Mouse (Mus musculus): ENCODE measurements around the gene Nckipsd. TPM values are rescaled to one million over a fixed set of nuclear protein-coding genes. Genes with fewer than 3 reads are reported as not detected.

Gene Nckipsd
- polyA plus RNA-seq, 1 experiment from 2014 or later, result 12.2 TPM

DNA sequence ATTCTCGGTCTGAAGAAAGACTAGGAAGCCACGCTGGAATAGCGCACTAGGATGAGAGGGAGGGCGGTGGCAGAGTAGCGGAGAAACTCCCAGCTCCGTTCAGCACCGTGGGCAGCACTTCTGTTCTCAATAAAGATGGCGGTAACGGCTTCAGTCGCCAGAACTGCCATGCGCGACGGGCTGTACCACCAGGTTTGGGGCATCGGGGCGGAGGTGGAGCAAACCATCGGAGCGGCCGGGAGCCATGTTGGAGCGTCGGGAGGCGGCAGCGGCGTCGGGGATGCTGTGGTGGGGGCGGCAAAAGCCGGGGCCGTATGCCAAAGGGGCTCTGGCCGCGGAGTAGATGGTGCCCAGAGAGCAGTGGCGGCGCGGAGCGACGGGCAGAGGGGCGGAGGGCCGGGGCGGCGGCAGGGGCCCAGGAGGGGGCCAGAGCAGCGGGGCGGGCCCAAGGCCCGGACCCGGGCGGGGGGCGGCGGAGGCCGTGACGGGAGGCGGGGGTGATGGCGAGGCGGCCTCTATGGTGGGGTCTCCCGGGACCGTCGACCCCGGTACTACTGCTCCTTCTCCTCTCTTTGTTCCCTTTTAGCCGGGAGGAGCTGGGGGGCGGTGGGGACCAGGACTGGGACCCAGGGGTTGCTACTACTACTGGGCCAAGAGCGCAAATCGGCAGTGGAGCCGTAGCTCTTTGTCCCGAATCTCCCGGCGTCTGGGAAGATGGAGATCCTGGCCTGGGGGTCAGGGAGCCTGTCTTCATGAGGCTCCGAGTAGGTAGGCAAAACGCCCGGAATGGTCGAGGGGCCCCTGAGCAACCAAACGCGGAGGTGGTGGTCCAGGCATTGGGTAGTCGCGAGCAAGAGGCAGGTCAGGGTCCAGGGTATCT is 17.9 kb downstream of the Nckipsd start, which contains the start of gene Celsr3:
Celsr3 (plus strand) TSS at position 501 of the 880 bp plus-strand sequence.
- peaks cover 80% of the 10 kb centered on the region for H3K27me3 ChIP-seq (replicated peaks; ENCODE audit: control insufficient read depth, insufficient read depth, low read length)
- H3K4me1 ChIP-seq (ENCODE audit: control insufficient read depth, insufficient read depth, low read length), result peaks cover 12% of the 10 kb centered on the region; the same call in 1 of the 2 replicates
- no peak within 1 kb of the TSS for H3K9ac ChIP-seq (ENCODE audit: low read depth, low read length)
- H3K36me3 ChIP-seq (ENCODE audit: control insufficient read depth, insufficient read depth, low read length), result no peaks in the 10 kb centered on the region
- H3K4me3 ChIP-seq (ENCODE audit: low read depth, low read length), result peak within 1 kb of the TSS; percentile 44
- 2% methylated on average over 43 of the region's 70 CpGs for WGBS
- no peaks in the 10 kb centered on the region for H3K9me3 ChIP-seq (ENCODE audit: control insufficient read depth, low read length)
- ATAC-seq (ENCODE audit: low read depth), result peak; percentile 67
- DNase-seq (ENCODE audit: low spot score), result peak; percentile 93
- H3K27ac ChIP-seq (replicated peaks; ENCODE audit: low read depth, low read length), result no peak within 1 kb of the TSS
- H3K4me2 ChIP-seq (ENCODE audit: low read depth, low read length), result peak within 1 kb of the TSS; percentile 83

DNA sequence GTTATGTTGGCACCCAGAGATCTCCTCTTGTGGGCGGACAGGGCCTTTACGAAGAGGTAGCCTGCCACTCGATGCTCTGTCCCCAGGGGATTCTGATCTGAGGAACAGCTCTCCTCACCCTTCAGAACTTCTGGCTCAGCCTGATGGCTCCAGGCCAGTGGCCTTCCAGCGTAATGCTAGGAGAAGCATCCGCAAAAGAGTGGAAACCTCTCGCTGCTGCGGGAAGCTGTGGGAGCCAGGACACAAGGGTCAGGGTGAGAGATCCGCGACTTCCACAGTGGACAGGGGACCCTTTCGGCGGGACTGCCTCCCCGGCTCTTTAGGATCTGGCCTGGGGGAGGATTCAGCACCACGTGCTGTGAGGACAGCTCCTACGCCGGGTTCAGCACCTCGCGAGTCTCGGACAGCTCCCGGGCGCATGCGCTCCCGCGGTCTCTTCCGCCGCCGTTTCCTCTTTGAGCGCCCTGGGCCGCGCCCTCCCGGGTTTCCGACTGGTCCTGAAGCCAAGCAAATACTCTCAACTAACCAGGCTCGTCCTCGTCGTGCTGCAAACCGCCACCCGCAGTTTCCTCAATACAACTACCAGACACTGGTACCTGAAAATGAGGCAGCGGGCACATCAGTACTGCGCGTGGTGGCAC is 18.7 kb downstream of the Nckipsd start:
- H3K27me3 ChIP-seq (replicated peaks; ENCODE audit: control insufficient read depth, insufficient read depth, low read length), result peaks cover 87% of the 10 kb centered on the region
- peak overlapping the region; percentile 44 for H3K4me3 ChIP-seq (ENCODE audit: low read depth, low read length)
- ATAC-seq (ENCODE audit: low read depth) (peak; percentile 23; the same call in 1 of the 2 replicates), DNase-seq (ENCODE audit: low spot score) (peak; percentile 69)
- WGBS, result 3% methylated on average over 31 of the region's 39 CpGs
- H3K9me3 ChIP-seq (ENCODE audit: control insufficient read depth, low read length), result no peaks in the 10 kb centered on the region
- H3K27ac ChIP-seq (replicated peaks; ENCODE audit: low read depth, low read length), result no peak overlapping the region
- peaks cover 15% of the 10 kb centered on the region; the same call in 1 of the 2 replicates for H3K4me1 ChIP-seq (ENCODE audit: control insufficient read depth, insufficient read depth, low read length)
- no peak overlapping the region for H3K9ac ChIP-seq (ENCODE audit: low read depth, low read length)
- H3K4me2 ChIP-seq (ENCODE audit: low read depth, low read length), result peak overlapping the region; percentile 83
- no peaks in the 10 kb centered on the region for H3K36me3 ChIP-seq (ENCODE audit: control insufficient read depth, insufficient read depth, low read length)

DNA sequence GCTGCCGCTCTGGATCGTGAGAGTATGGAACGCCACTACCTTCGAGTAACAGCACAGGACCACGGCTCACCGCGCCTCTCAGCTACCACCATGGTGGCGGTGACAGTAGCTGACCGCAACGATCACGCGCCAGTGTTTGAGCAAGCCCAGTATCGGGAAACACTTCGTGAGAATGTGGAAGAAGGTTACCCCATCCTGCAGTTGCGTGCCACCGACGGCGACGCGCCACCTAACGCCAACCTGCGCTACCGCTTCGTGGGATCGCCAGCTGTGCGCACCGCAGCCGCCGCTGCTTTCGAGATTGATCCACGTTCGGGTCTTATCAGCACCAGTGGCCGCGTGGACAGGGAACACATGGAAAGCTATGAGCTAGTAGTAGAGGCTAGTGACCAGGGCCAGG is 19.3 kb downstream of the Nckipsd start:
- H3K4me3 ChIP-seq (ENCODE audit: low read depth, low read length), result peak overlapping the region; percentile 37
- peak overlapping the region; percentile 83 for H3K4me2 ChIP-seq (ENCODE audit: low read depth, low read length)
- 8% methylated on average over 33 of the region's 34 CpGs for WGBS
- ATAC-seq (ENCODE audit: low read depth), result no peak
- DNase-seq (ENCODE audit: low spot score), result no peak
- no peak overlapping the region for H3K27ac ChIP-seq (replicated peaks; ENCODE audit: low read depth, low read length)
- H3K9ac ChIP-seq (ENCODE audit: low read depth, low read length), result no peak overlapping the region
- H3K4me1 ChIP-seq (ENCODE audit: control insufficient read depth, insufficient read depth, low read length), result peaks cover 19% of the 10 kb centered on the region
- no peaks in the 10 kb centered on the region for H3K9me3 ChIP-seq (ENCODE audit: control insufficient read depth, low read length)
- H3K27me3 ChIP-seq (replicated peaks; ENCODE audit: control insufficient read depth, insufficient read depth, low read length), result peaks cover 93% of the 10 kb centered on the region
- no peaks in the 10 kb centered on the region for H3K36me3 ChIP-seq (ENCODE audit: control insufficient read depth, insufficient read depth, low read length)

DNA sequence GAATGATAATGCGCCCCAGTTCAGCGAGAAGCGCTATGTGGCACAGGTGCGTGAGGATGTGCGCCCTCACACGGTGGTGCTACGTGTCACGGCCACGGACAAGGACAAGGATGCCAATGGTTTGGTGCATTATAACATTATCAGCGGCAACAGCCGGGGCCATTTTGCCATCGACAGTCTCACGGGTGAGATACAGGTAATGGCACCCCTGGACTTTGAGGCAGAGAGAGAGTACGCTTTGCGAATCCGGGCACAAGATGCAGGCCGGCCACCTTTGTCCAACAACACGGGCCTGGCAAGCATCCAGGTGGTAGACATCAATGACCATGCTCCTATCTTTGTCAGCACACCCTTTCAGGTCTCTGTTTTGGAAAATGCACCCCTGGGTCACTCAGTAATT is 19.7 kb downstream of the Nckipsd start:
- no peak for DNase-seq (ENCODE audit: low spot score)
- H3K4me2 ChIP-seq (ENCODE audit: low read depth, low read length), result peak overlapping the region; percentile 83; the same call in 1 of the 2 replicates

DNA sequence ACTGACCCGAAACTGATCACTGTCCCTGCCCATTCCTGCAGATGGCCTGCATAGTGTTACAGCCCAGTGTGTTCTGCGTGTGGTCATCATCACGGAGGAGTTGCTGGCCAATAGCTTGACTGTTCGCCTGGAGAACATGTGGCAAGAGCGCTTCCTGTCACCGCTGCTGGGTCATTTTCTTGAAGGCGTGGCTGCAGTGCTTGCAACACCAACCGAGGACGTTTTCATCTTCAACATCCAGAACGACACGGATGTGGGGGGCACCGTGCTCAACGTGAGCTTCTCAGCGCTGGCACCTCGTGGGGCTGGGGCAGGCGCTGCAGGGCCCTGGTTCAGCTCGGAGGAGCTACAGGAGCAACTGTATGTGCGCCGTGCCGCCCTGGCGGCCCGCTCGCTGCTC is 23.5 kb downstream of the Nckipsd start:
- 9% methylated on average over 15 of the region's 23 CpGs for WGBS
- Histone ChIP-seq H3K4me2 (ENCODE audit: low read depth, low read length) (peak overlapping the region; percentile 96), H3K36me3 (ENCODE audit: control insufficient read depth, insufficient read depth, low read length) (no peaks in the 10 kb centered on the region), H3K9me3 (ENCODE audit: control insufficient read depth, low read length) (no peaks in the 10 kb centered on the region), H3K4me1 (ENCODE audit: control insufficient read depth, insufficient read depth, low read length) (peaks cover 17% of the 10 kb centered on the region), H3K27ac (replicated peaks; ENCODE audit: low read depth, low read length) (no peak overlapping the region), H3K4me3 (ENCODE audit: low read depth, low read length) (peak overlapping the region; percentile 49), H3K9ac (ENCODE audit: low read depth, low read length) (peak overlapping the region; percentile 30; the same call in 1 of the 2 replicates), H3K27me3 (replicated peaks; ENCODE audit: control insufficient read depth, insufficient read depth, low read length) (peaks cover 62% of the 10 kb centered on the region)
- ATAC-seq (ENCODE audit: low read depth) (no peak), DNase-seq (ENCODE audit: low spot score) (no peak)

More for the DNA sequence above, 19.7 kb downstream of the Nckipsd start:
- H3K27me3 ChIP-seq (replicated peaks; ENCODE audit: control insufficient read depth, insufficient read depth, low read length), result peaks cover 97% of the 10 kb centered on the region
- peaks cover 22% of the 10 kb centered on the region for H3K4me1 ChIP-seq (ENCODE audit: control insufficient read depth, insufficient read depth, low read length)
- no peak for ATAC-seq (ENCODE audit: low read depth)
- 63% methylated on average over 18 of the region's 18 CpGs for WGBS
- no peak overlapping the region for H3K27ac ChIP-seq (replicated peaks; ENCODE audit: low read depth, low read length)
- H3K36me3 ChIP-seq (ENCODE audit: control insufficient read depth, insufficient read depth, low read length), result no peaks in the 10 kb centered on the region
- H3K9ac ChIP-seq (ENCODE audit: low read depth, low read length), result no peak overlapping the region
- no peaks in the 10 kb centered on the region for H3K9me3 ChIP-seq (ENCODE audit: control insufficient read depth, low read length)
- H3K4me3 ChIP-seq (ENCODE audit: low read depth, low read length), result peak overlapping the region; percentile 37; the same call in 1 of the 2 replicates

DNA sequence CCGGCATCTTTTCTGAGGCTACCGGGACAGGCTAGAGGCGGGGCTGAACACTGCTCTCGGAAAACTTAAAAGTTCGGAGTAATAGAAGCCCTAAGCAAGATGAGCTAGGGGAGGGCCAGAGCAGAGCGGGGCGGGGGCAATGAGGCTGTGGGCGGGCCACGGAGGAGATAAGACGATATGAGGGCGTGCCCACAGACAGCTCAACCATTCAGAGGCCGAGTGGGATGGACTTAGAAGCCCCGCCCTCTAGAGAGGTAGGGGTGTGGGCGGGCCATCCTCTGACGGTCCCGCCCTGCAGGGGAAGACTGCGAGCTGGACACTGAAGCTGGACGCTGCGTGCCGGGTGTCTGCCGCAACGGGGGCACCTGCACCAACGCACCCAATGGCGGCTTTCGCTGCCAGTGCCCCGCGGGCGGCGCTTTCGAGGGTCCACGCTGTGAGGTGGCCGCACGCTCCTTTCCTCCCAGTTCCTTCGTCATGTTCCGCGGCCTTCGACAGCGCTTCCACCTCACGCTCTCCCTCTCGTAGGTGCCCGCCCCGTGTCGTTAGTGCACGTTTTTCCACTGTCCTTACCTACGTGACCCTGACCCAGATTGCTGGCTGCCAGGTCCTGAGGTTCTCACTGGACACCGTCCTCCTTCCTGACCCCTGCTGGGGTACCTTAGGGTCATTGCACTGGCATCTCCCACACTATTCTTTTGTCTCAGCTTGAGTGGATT is 24.4 kb downstream of the Nckipsd start:
- peak overlapping the region; percentile 30; the same call in 1 of the 2 replicates for H3K9ac ChIP-seq (ENCODE audit: low read depth, low read length)
- DNase-seq (ENCODE audit: low spot score) (peak; percentile 98), ATAC-seq (ENCODE audit: low read depth) (peak; percentile 99)
- peaks cover 55% of the 10 kb centered on the region for H3K27me3 ChIP-seq (replicated peaks; ENCODE audit: control insufficient read depth, insufficient read depth, low read length)
- H3K4me1 ChIP-seq (ENCODE audit: control insufficient read depth, insufficient read depth, low read length), result peaks cover 12% of the 10 kb centered on the region
- no peak overlapping the region for H3K27ac ChIP-seq (replicated peaks; ENCODE audit: low read depth, low read length)
- no peaks in the 10 kb centered on the region for H3K9me3 ChIP-seq (ENCODE audit: control insufficient read depth, low read length)
- H3K36me3 ChIP-seq (ENCODE audit: control insufficient read depth, insufficient read depth, low read length), result no peaks in the 10 kb centered on the region
- peak overlapping the region; percentile 96 for H3K4me2 ChIP-seq (ENCODE audit: low read depth, low read length)
- 7% methylated on average over 33 of the region's 46 CpGs for WGBS
- H3K4me3 ChIP-seq (ENCODE audit: low read depth, low read length), result peak overlapping the region; percentile 49

DNA sequence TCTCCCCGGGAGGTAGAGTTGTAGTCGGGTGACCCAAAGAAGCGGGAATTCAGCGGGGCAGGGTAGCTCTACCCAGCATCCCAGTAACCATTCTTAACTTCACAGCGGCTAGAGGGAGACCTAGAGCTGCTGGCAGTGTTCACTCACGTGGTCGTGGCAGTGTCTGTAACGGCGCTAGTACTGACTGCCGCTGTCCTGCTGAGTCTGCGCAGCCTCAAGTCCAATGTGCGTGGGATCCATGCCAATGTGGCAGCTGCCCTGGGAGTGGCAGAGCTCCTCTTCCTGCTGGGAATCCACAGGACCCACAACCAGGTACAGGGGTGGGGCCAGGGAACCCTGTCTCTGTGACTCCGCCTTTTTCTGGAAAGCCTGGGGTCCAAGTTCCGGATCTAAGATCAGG is 34.8 kb downstream of the Nckipsd start:
- peak overlapping the region; percentile 16 for H3K4me2 ChIP-seq (ENCODE audit: low read depth, low read length)
- H3K27me3 ChIP-seq (replicated peaks; ENCODE audit: control insufficient read depth, insufficient read depth, low read length), result no peaks in the 10 kb centered on the region
- H3K4me1 ChIP-seq (ENCODE audit: control insufficient read depth, insufficient read depth, low read length), result no peaks in the 10 kb centered on the region
- ATAC-seq (ENCODE audit: low read depth) (peak; percentile 62; the same call in 1 of the 2 replicates), DNase-seq (ENCODE audit: low spot score) (peak; percentile 53)
- H3K36me3 ChIP-seq (ENCODE audit: control insufficient read depth, insufficient read depth, low read length), result no peaks in the 10 kb centered on the region
- no peak overlapping the region for H3K4me3 ChIP-seq (ENCODE audit: low read depth, low read length)
- 19% methylated on average over 14 of the region's 14 CpGs for WGBS
- H3K9me3 ChIP-seq (ENCODE audit: control insufficient read depth, low read length), result no peaks in the 10 kb centered on the region
- H3K9ac ChIP-seq (ENCODE audit: low read depth, low read length), result 0 out of 2 replicates have a peak overlapping the region, but pooled peaks have one; percentile 5
- H3K27ac ChIP-seq (replicated peaks; ENCODE audit: low read depth, low read length), result no peak overlapping the region

DNA sequence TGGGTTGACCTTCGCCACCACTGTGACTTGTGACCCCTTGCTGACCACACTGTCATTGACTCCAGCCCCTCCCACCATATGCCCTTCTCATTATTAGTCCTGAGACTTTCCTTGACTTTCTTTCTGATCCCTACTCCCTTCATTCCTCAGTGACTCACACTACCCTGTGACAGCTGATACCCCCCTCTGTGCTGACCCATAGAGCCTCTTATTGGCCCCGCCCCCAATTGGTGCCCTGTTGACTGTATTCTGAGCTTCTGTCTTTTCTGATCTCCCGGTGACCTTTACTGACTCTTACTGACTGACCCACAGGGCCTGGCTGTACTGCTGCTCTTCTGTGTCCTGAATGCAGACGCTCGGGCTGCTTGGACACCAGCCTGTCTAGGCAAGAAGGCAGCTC is 37.2 kb downstream of the Nckipsd start:
- H3K4me2 ChIP-seq (ENCODE audit: low read depth, low read length), result no peak overlapping the region
- H3K9ac ChIP-seq (ENCODE audit: low read depth, low read length), result no peak overlapping the region
- WGBS, result 72% methylated on average over 5 of the region's 5 CpGs
- no peak for ATAC-seq (ENCODE audit: low read depth)
- no peaks in the 10 kb centered on the region for H3K27me3 ChIP-seq (replicated peaks; ENCODE audit: control insufficient read depth, insufficient read depth, low read length)
- H3K4me1 ChIP-seq (ENCODE audit: control insufficient read depth, insufficient read depth, low read length), result no peaks in the 10 kb centered on the region
- H3K27ac ChIP-seq (replicated peaks; ENCODE audit: low read depth, low read length), result no peak overlapping the region
- H3K36me3 ChIP-seq (ENCODE audit: control insufficient read depth, insufficient read depth, low read length), result no peaks in the 10 kb centered on the region
- no peak overlapping the region for H3K4me3 ChIP-seq (ENCODE audit: low read depth, low read length)
- H3K9me3 ChIP-seq (ENCODE audit: control insufficient read depth, low read length), result no peaks in the 10 kb centered on the region
- no peak for DNase-seq (ENCODE audit: low spot score)
